Mouse (Mus musculus): ENCODE data around the gene Vmn1r199.
"Not testable (repeated sequence)": the region's sequence is repeated elsewhere in the genome, so short reads cannot be mapped to it uniquely, and the experiment has no call there.

Vmn1r199 gene

DNA sequence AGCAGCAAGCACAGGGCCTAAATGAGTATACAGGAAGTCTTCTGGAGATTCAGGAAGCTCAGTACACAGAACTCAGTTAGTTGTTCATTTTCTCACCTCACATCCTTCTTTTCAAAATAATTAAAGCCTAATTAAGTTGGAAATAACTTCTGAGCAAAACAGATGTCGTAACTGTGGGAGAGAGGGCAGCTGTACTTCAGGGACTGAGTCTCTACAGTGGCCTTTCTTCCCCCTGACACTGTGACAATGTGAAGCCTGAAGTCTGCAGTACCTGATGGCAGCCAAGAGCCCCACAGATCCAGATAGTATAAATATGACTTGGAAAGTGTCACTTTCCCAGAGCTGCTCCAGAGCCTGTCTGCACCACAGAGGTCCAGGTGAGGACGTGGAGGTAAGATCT lies at the start of gene Vmn1r199:
Vmn1r199 (plus strand) TSS at position 301 of the 400 bp plus-strand sequence.
- DNase-seq, result no peak

- DNase-seq, result no peak
Measured at GRCm38 (mm10) chr13:22333269-22333668, 46.3 kb upstream of the Vmn1r199 start.

DNA sequence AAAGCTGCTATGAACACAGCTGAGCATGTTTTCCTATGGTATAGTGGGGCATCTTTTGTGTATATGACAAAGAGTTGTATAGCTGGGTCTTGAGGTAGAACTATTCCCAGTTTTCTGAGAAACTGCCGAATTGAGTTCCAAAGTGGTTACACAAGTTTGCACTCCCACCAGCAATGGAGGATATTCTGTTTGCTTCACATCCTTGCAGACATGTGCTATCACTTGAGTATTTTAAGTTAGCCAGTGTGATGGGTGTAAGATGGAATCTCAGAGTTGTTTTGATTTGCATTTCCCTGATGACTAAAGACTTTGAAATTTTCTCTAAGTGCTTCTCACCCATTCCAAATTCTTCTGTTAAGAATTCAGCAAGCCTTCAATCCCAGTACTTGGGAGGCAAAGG lies 44.1 kb upstream of the Vmn1r199 start:
- DNase-seq, result no peak

- no peak for DNase-seq
Measured at GRCm38 (mm10) chr13:22350064-22350463, 29.6 kb upstream of the Vmn1r199 start, which contains the start of gene Vmn1r198. Gene Vmn1r198, plus strand, starts transcription at chr13:22350364.

DNA sequence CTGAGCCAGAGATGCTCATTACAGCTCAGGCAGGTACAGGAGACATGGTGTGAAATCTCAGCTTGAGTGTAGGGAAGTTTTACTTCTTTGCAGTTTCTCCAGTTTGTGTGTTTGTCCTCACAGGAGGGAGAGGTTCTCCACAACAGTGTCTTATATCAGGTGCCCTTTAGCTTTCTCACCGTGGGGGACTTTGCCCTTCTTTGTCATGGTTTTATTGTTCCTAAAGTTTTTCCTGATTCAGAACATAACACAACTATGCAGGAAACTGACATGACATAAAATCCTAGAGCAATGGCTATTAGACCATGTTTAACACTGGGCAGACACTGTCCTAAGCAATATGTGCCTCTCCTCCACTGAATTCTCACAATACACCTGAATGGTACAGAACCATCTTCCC lies 28.8 kb upstream of the Vmn1r199 start:
- DNase-seq, result no peak

DNA sequence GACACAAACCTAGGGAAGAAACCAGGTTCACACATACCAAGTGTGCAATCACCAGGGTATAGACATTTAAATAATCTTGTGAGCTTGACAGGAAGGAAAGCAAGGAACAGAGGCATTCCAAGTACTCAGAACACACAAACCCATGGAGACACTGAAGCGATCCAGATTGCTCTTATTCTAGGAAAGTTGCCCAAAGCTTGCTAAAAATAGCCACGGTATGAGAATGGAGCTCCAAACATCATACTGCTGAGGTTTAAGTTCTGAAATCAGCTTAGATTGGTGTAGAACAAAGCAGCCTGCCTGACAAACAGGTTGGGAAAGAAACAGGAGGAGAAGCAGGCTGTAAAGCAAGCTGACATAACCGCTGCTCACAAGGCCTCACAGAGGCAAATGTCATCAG lies 1.5 kb downstream of the Vmn1r199 start:
- not testable (repeated sequence) for DNase-seq

GRCm38 (mm10) chr13:22383401-22383800 lies 3.8 kb downstream of the Vmn1r199 start:
- DNase-seq, result no peak

DNA sequence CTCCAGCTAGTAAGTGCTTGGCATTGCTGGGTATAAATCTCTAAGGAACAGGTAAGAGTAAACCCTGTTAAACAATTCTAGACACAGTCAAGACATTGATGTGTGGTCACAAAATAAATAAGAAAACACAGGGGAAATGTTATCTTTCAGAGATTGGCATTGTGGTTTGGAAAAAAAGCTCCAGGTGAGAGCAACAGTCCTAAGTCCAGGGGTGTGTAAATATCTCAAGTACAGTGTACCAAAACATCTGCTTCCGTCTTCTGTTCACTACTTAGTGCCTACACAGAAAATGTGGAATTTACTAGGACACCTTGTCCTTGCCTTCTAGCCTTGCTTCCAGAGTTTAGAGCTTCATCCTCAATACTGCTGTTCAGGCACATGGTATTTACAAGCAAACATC lies 7.4 kb downstream of the Vmn1r199 start:
- DNase-seq, result no peak

- DNase-seq, result no peak
Measured at GRCm38 (mm10) chr13:22390073-22390472, 10.5 kb downstream of the Vmn1r199 start, which contains the start of gene Vmn1r200. Gene Vmn1r200, plus strand, starts transcription at chr13:22390373.

- DNase-seq, result no peak
Measured at GRCm38 (mm10) chr13:22402978-22403377, 23.4 kb downstream of the Vmn1r199 start.
